Mouse (Mus musculus) myocyte (in vitro differentiated cells): ENCODE data around the gene Faf1. TPM values are rescaled to one million over a fixed set of nuclear protein-coding genes. Genes with fewer than 3 reads are reported as not detected.

Experiments used
- H3K27me3 ChIP-seq: one replicate; pipeline ENCODE4 v1.6.1; 2011; ENCODE audit not compliant: control insufficient read depth, insufficient read depth, insufficient read length
- H3K36me3 ChIP-seq: one replicate; pipeline ENCODE4 v1.6.1; 2011; ENCODE audit not compliant: control insufficient read depth, insufficient read depth
- H3K4me2 ChIP-seq: one replicate; pipeline ENCODE4 v1.6.1; 2011; ENCODE audit warnings: low read depth, control low read depth
- H3K4me3 ChIP-seq: one replicate; pipeline ENCODE4 v1.5.1; 2011; ENCODE audit warnings: mild to moderate bottlenecking, control low read depth, moderate library complexity
- H3K79me2 ChIP-seq: one replicate; pipeline ENCODE4 v1.6.1; 2011; ENCODE audit not compliant: control insufficient read depth, insufficient read depth
- H3ac ChIP-seq: one replicate; pipeline ENCODE4 v1.6.1; 2011; ENCODE audit not compliant: control insufficient read depth, insufficient read length
- CEBPB ChIP-seq: IDR thresholded peaks from 2 replicates; pipeline ENCODE4 v1.6.1; 2011; ENCODE audit warnings: mild to moderate bottlenecking, moderate library complexity; ENCODE audit not compliant: poor library complexity, insufficient read depth, severe bottlenecking
- E2F4 ChIP-seq: IDR thresholded peaks from one replicate; pipeline ENCODE4 v1.6.1; 2011; ENCODE audit warnings: mild to moderate bottlenecking, control low read depth, moderate library complexity; ENCODE audit not compliant: insufficient read depth
- MAX ChIP-seq: IDR thresholded peaks from one replicate; pipeline ENCODE4 v1.6.1; 2011; ENCODE audit warnings: low read depth, mild to moderate bottlenecking, control low read depth
- MYOD1 ChIP-seq, 3 experiments: IDR thresholded peaks; one replicate each; pipeline ENCODE4 v1.6.1; 2011; ENCODE audit warnings: control low read depth in 2 of 3, low read depth in 2 of 3, mild to moderate bottlenecking in 2 of 3, moderate library complexity in 1 of 3; ENCODE audit not compliant: insufficient read length in 2 of 3, control insufficient read depth in 1 of 3
- MYOG ChIP-seq, 3 experiments: IDR thresholded peaks; one replicate each; pipeline ENCODE4 v1.6.1; 2011; ENCODE audit warnings: control low read depth in 2 of 3, low read depth in 2 of 3, mild to moderate bottlenecking in 2 of 3; ENCODE audit not compliant: insufficient read length in 2 of 3, control insufficient read depth in 1 of 3, insufficient read depth in 1 of 3
- POLR2A ChIP-seq: IDR thresholded peaks from one replicate; pipeline ENCODE4 v1.6.1; 2011; ENCODE audit warnings: low read depth, mild to moderate bottlenecking, control low read depth, moderate library complexity; ENCODE audit not compliant: insufficient read length
- POLR2AphosphoS2 ChIP-seq: IDR thresholded peaks from one replicate; pipeline ENCODE4 v1.6.1; 2011; ENCODE audit warnings: low read depth, control low read depth; ENCODE audit not compliant: insufficient read length
- REST ChIP-seq: IDR thresholded peaks from one replicate; pipeline ENCODE4 v1.6.1; 2011; ENCODE audit warnings: mild to moderate bottlenecking, control low read depth, moderate library complexity; ENCODE audit not compliant: insufficient read depth, insufficient read length
- SRF ChIP-seq: IDR thresholded peaks from one replicate; pipeline ENCODE4 v1.6.1; 2011; ENCODE audit warnings: low read depth; ENCODE audit not compliant: control insufficient read depth, insufficient read length
- TCF12 ChIP-seq: IDR thresholded peaks from one replicate; pipeline ENCODE4 v1.6.1; 2011; ENCODE audit warnings: mild to moderate bottlenecking, control low read depth; ENCODE audit not compliant: poor library complexity, insufficient read depth, severe bottlenecking
- TCF3 ChIP-seq: IDR thresholded peaks from one replicate; pipeline ENCODE4 v1.6.1; 2011; ENCODE audit warnings: low read depth, control low read depth; ENCODE audit not compliant: insufficient read length
- USF1 ChIP-seq: IDR thresholded peaks from one replicate; pipeline ENCODE4 v1.6.1; 2011; ENCODE audit warnings: low read depth, mild to moderate bottlenecking, control low read depth, moderate library complexity
- polyA plus RNA-seq: library from polyadenylated mRNA; unstranded; fragments of >200 nt; fragmentation: generic; extraction: Trizol; gene quantifications from one replicate; pipeline ENCODE4 v1.2.1, GENCODE M21; 2012; ENCODE audit warnings: missing spikeins

Faf1 gene
- polyA plus RNA-seq, 1 experiment, result 30.1 TPM

DNA sequence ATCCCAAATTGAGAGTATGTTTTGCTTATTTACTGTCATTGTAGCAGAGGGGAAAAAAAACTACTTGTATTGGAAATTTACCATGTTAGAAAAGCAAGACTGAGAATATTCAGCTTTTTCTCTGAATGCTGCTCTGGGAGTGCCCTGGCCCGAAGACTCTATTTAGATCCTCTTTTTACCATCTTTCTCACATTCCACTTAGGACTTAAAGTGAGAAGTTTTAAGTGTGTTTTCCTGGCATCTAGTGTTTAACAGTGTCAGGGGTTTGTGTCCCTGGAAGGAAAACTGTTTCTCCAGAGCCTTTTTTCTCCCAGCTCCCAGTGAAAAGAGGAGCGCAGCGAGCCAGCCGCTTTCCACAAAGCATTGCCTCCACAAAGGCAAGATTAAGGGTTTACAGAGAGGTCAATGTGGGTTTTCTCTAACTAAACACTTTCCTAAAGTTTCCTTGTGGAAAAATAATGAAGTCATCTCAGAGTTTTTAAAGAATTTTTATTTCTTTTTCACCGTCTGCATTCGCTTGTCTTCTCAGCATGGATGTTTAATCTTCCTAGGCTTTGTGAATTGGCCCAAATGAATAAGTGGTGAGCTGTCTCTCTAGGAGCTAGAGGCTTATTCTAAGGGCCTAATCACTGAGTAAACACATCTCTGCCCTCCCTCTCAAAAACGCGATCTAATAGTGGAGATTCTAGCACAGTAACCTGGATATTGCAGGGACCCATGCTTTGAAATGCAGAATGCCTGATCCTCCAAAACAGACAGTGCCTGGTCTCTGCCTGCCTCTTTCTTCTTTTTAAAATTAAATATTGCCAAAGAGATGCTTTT is 182.4 kb downstream of the Faf1 start:
- Histone ChIP-seq H3K4me2 (no peak overlapping the region), H3K79me2 (no peaks in the 10 kb centered on the region), H3ac (no peak overlapping the region), H3K27me3 (no peaks in the 10 kb centered on the region), H3K36me3 (peaks cover 14% of the 10 kb centered on the region), H3K4me3 (no peak overlapping the region)
- TF ChIP-seq POLR2A, result no peak
- no peak for TF ChIP-seq REST
- TF ChIP-seq E2F4, result no peak
- no peak for TF ChIP-seq SRF
- TF ChIP-seq TCF12, result no peak
- no peak for TF ChIP-seq CEBPB
- TF ChIP-seq MAX, result no peak

DNA sequence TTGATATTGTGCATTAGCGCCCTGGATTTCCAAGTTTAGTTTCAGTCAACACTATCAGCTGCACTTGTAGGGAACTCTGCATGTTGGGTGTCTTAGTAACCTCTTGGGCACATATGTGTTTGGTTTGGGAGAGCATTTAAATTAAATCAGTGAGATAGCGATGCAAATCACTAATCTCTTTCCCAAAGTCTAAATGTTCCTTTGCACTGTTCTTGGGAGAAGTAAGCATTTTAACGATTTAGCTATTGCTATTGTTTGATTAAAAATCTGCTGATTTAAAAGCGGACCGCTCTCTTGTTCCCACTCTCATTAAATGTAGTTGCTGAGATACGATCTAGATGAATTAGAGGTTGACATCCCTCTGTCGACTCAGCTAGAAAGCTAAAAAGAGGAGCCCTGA is 183.0 kb downstream of the Faf1 start:
- Histone ChIP-seq H3K79me2 (no peaks in the 10 kb centered on the region), H3K36me3 (peaks cover 14% of the 10 kb centered on the region), H3K4me3 (no peak overlapping the region), H3K27me3 (no peaks in the 10 kb centered on the region), H3K4me2 (no peak overlapping the region), H3ac (no peak overlapping the region)
- TF ChIP-seq USF1 (no peak), SRF (no peak), POLR2A (no peak)

DNA sequence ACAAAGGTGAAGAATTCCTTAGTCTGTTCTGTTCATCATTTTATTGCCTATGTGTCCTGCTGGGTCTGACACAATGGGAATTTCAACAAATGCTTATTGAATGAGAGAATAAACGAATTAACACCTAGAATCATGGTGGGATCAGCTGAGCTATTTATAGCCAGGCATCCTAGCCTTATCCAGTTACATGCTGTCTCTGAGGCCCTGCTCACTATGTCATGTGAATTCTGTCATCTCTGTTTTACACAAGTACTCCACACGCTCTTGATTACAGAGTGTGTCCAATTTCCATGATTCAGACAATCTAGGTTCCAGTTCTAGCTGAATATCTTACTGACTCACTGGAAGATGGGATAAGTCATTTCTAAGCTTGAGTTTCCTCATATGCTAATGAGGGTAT is 183.9 kb downstream of the Faf1 start:
- H3K27me3 ChIP-seq, result no peaks in the 10 kb centered on the region
- no peaks in the 10 kb centered on the region for H3K79me2 ChIP-seq
- no peak overlapping the region for H3K4me2 ChIP-seq
- H3K4me3 ChIP-seq, result no peak overlapping the region
- no peak overlapping the region for H3ac ChIP-seq
- no peak for TF ChIP-seq MYOD1 (IDR thresholded peaks at IDR 0.05; ENCODE audit: control insufficient read depth in 1 of 3, insufficient read length in 2 of 3, low read depth in 2 of 3)
- TF ChIP-seq POLR2AphosphoS2, result no peak
- TF ChIP-seq SRF, result no peak
- TF ChIP-seq MAX, result no peak
- no peak for TF ChIP-seq E2F4
- TF ChIP-seq REST, result no peak
- TF ChIP-seq TCF3, result no peak
- TF ChIP-seq CEBPB, result no peak
- TF ChIP-seq POLR2A, result no peak
- H3K36me3 ChIP-seq, result peaks cover 14% of the 10 kb centered on the region

DNA sequence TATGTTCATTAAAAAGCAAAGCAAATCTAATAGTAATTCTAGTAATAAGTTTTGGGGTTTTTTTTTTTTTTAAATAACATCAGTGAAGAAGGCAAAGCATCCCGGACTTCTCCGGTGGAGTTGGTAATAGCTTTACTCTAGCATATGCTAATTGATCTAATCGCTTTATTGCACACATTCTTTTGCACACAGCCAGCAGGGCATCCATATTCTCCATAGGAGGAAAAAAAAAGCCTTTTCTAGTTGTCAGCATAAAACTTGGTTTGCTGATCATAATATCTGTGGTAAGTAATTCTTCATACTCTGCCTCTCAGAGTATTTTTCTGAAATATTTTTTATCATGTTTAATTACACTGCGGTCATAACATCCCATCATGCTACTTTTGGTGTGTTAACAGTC is 185.9 kb downstream of the Faf1 start:
- Histone ChIP-seq H3K79me2 (no peaks in the 10 kb centered on the region), H3K4me3 (no peak overlapping the region), H3K27me3 (no peaks in the 10 kb centered on the region), H3K36me3 (peaks cover 9% of the 10 kb centered on the region), H3K4me2 (no peak overlapping the region), H3ac (no peak overlapping the region)
- TF ChIP-seq MYOD1 (IDR thresholded peaks at IDR 0.05; ENCODE audit: control insufficient read depth in 1 of 3, insufficient read length in 2 of 3, low read depth in 2 of 3), result no peak
- TF ChIP-seq CEBPB, result no peak
- no peak for TF ChIP-seq POLR2A
- no peak for TF ChIP-seq TCF12
- no peak for TF ChIP-seq SRF
- TF ChIP-seq POLR2AphosphoS2, result no peak
- no peak for TF ChIP-seq USF1
- no peak for TF ChIP-seq E2F4
- no peak for TF ChIP-seq MAX
- no peak for TF ChIP-seq TCF3
- TF ChIP-seq REST, result no peak
- TF ChIP-seq MYOG (IDR thresholded peaks at IDR 0.05; ENCODE audit: control insufficient read depth in 1 of 3, insufficient read depth in 1 of 3, insufficient read length in 2 of 3, low read depth in 2 of 3), result no peak

GRCm38 (mm10) chr4:109863021-109863420 is 186.6 kb downstream of the Faf1 start:
- Histone ChIP-seq H3K4me3 (no peak overlapping the region), H3K4me2 (no peak overlapping the region), H3K27me3 (no peaks in the 10 kb centered on the region), H3K36me3 (peaks cover 9% of the 10 kb centered on the region), H3ac (no peak overlapping the region), H3K79me2 (no peaks in the 10 kb centered on the region)
- TF ChIP-seq TCF3 (no peak), SRF (no peak), REST (no peak), MYOD1 (IDR thresholded peaks at IDR 0.05; ENCODE audit: control insufficient read depth in 1 of 3, insufficient read length in 2 of 3, low read depth in 2 of 3) (no peak), MAX (no peak), POLR2A (no peak), MYOG (IDR thresholded peaks at IDR 0.05; ENCODE audit: control insufficient read depth in 1 of 3, insufficient read depth in 1 of 3, insufficient read length in 2 of 3, low read depth in 2 of 3) (no peak), USF1 (no peak), TCF12 (no peak), E2F4 (no peak), POLR2AphosphoS2 (no peak), CEBPB (no peak)
